Mouse (Mus musculus) limb, embryonic 15.5 days (tissue): ENCODE results near the gene Ugt1a2. TPM values are rescaled to one million over a fixed set of nuclear protein-coding genes. Genes with fewer than 3 reads are reported as not detected.

Experiments
- ATAC-seq: fragments of 200-750 bp; cut with Nextera tagmentation; 2 replicates; pipeline ENCODE4 v1.8.0; 2017; ENCODE audit warnings: low read depth, moderate TSS enrichment; ENCODE audit not compliant: insufficient number of reproducible peaks, low FRiP score, low TSS enrichment
- H3K27ac ChIP-seq: fragments of 300-500 bp; sonication (generic); 2 replicates; pipeline ENCODE4 v1.5.1; 2015; ENCODE audit warnings: moderate library complexity, mild to moderate bottlenecking, inconsistent platforms
- H3K27me3 ChIP-seq: fragments of 300-500 bp; sonication (generic); 2 replicates; pipeline ENCODE4 v1.6.1; 2015; ENCODE audit warnings: inconsistent platforms
- H3K36me3 ChIP-seq: fragments of 300-500 bp; sonication (generic); 2 replicates; pipeline ENCODE4 v1.6.1; 2015; ENCODE audit warnings: inconsistent platforms
- H3K4me1 ChIP-seq: fragments of 300-500 bp; sonication (generic); 2 replicates; pipeline ENCODE4 v1.6.1; 2015; ENCODE audit warnings: inconsistent platforms
- H3K4me2 ChIP-seq: fragments of 300-500 bp; sonication (generic); 2 replicates; pipeline ENCODE4 v1.6.1; 2015; ENCODE audit warnings: mild to moderate bottlenecking, inconsistent platforms
- H3K4me3 ChIP-seq: fragments of 300-500 bp; sonication (generic); 2 replicates; pipeline ENCODE4 v1.5.1; 2015; ENCODE audit warnings: mild to moderate bottlenecking, inconsistent platforms
- H3K9ac ChIP-seq: fragments of 300-500 bp; sonication (generic); 2 replicates; pipeline ENCODE4 v1.6.1; 2015; ENCODE audit warnings: inconsistent platforms
- H3K9me3 ChIP-seq: fragments of 300-500 bp; sonication (generic); 2 replicates; pipeline ENCODE4 v1.6.1; 2016; ENCODE audit warnings: inconsistent platforms
- WGBS: fragments of 180-500 bp; shearing (Covaris S2); methylation state at CpG from one replicate; pipeline ENCODE4 v1.1.7; 2015; 5-methylcytosine and 5-hydroxymethylcytosine counted together
- polyA plus RNA-seq: library from polyadenylated mRNA; unstranded; fragments of >200 nt; fragmentation: Nextera tagmentation; extraction: Ambion mirVana; gene quantifications from 2 replicates; pipeline ENCODE4 v1.2.1, GENCODE M21; 2015

The Ugt1a2 gene
- polyA plus RNA-seq, 1 experiment from 2014 or later, result not detected

- Histone ChIP-seq H3K9ac (no peak overlapping the region), H3K27ac (no peak overlapping the region), H3K4me1 (no peaks in the 10 kb centered on the region), H3K4me2 (no peak overlapping the region), H3K4me3 (no peak overlapping the region), H3K9me3 (peaks cover 60% of the 10 kb centered on the region), H3K36me3 (no peaks in the 10 kb centered on the region), H3K27me3 (no peaks in the 10 kb centered on the region)
- WGBS, result 74% methylated on average over 5 of the region's 5 CpGs
- ATAC-seq, result no peak
These were observed 36.9 kb downstream of the Ugt1a2 start for GRCm38 (mm10) chr1:88237311-88237710.

- Histone ChIP-seq H3K9ac (no peak overlapping the region), H3K4me1 (no peaks in the 10 kb centered on the region), H3K4me2 (no peak overlapping the region), H3K9me3 (peaks cover 59% of the 10 kb centered on the region), H3K27me3 (no peaks in the 10 kb centered on the region), H3K4me3 (no peak overlapping the region), H3K36me3 (no peaks in the 10 kb centered on the region), H3K27ac (no peak overlapping the region)
- 77% methylated on average over 6 of the region's 6 CpGs for WGBS
- ATAC-seq, result no peak
These were observed 38.4 kb downstream of the Ugt1a2 start for GRCm38 (mm10) chr1:88238771-88239170.

GRCm38 (mm10) chr1:88240072-88240471, 39.7 kb downstream of the Ugt1a2 start:
- 73% methylated on average over 5 of the region's 5 CpGs for WGBS
- H3K36me3 ChIP-seq, result no peaks in the 10 kb centered on the region
- ATAC-seq, result no peak
- peaks cover 58% of the 10 kb centered on the region for H3K9me3 ChIP-seq
- no peak overlapping the region for H3K4me3 ChIP-seq
- no peaks in the 10 kb centered on the region for H3K4me1 ChIP-seq
- no peak overlapping the region for H3K9ac ChIP-seq
- H3K27ac ChIP-seq, result no peak overlapping the region
- H3K4me2 ChIP-seq, result no peak overlapping the region
- H3K27me3 ChIP-seq, result no peaks in the 10 kb centered on the region

GRCm38 (mm10) chr1:88240579-88240978, 40.2 kb downstream of the Ugt1a2 start:
- no peak overlapping the region for H3K27ac ChIP-seq
- H3K9ac ChIP-seq, result no peak overlapping the region
- H3K27me3 ChIP-seq, result no peaks in the 10 kb centered on the region
- H3K36me3 ChIP-seq, result no peaks in the 10 kb centered on the region
- no peak overlapping the region for H3K4me3 ChIP-seq
- peaks cover 57% of the 10 kb centered on the region for H3K9me3 ChIP-seq
- 71% methylated on average over 4 of the region's 4 CpGs for WGBS
- H3K4me2 ChIP-seq, result no peak overlapping the region
- no peaks in the 10 kb centered on the region for H3K4me1 ChIP-seq
- ATAC-seq, result no peak

GRCm38 (mm10) chr1:88243861-88244260, 43.5 kb downstream of the Ugt1a2 start:
- H3K27ac ChIP-seq, result no peak overlapping the region
- no peak overlapping the region for H3K4me2 ChIP-seq
- H3K4me3 ChIP-seq, result no peak overlapping the region
- H3K36me3 ChIP-seq, result no peaks in the 10 kb centered on the region
- peaks cover 63% of the 10 kb centered on the region for H3K9me3 ChIP-seq
- ATAC-seq, result no peak
- H3K4me1 ChIP-seq, result no peaks in the 10 kb centered on the region
- H3K9ac ChIP-seq, result no peak overlapping the region
- 64% methylated on average over 5 of the region's 5 CpGs for WGBS
- H3K27me3 ChIP-seq, result no peaks in the 10 kb centered on the region

- Histone ChIP-seq H3K9me3 (peaks cover 62% of the 10 kb centered on the region), H3K27me3 (no peaks in the 10 kb centered on the region), H3K4me1 (no peaks in the 10 kb centered on the region), H3K27ac (no peak overlapping the region), H3K36me3 (no peaks in the 10 kb centered on the region), H3K4me2 (no peak overlapping the region), H3K9ac (no peak overlapping the region), H3K4me3 (no peak overlapping the region)
- ATAC-seq, result no peak
- 78% methylated on average over 6 of the region's 6 CpGs for WGBS
These were observed 45.5 kb downstream of the Ugt1a2 start for GRCm38 (mm10) chr1:88245881-88246280.

GRCm38 (mm10) chr1:88246386-88246785, 46.0 kb downstream of the Ugt1a2 start:
- no peaks in the 10 kb centered on the region for H3K4me1 ChIP-seq
- H3K27ac ChIP-seq, result no peak overlapping the region
- H3K9me3 ChIP-seq, result peaks cover 64% of the 10 kb centered on the region
- no peak overlapping the region for H3K4me3 ChIP-seq
- H3K9ac ChIP-seq, result no peak overlapping the region
- H3K27me3 ChIP-seq, result no peaks in the 10 kb centered on the region
- H3K4me2 ChIP-seq, result no peak overlapping the region
- H3K36me3 ChIP-seq, result no peaks in the 10 kb centered on the region
- WGBS, result 48% methylated on average over 6 of the region's 6 CpGs
- ATAC-seq, result no peak

- H3K4me3 ChIP-seq, result no peak overlapping the region
- H3K27ac ChIP-seq, result no peak overlapping the region
- no peaks in the 10 kb centered on the region for H3K27me3 ChIP-seq
- WGBS, result 46% methylated on average over 2 of the region's 2 CpGs
- no peak for ATAC-seq
- no peaks in the 10 kb centered on the region for H3K4me1 ChIP-seq
- H3K9me3 ChIP-seq, result peaks cover 71% of the 10 kb centered on the region
- no peaks in the 10 kb centered on the region for H3K36me3 ChIP-seq
- H3K4me2 ChIP-seq, result no peak overlapping the region
- no peak overlapping the region for H3K9ac ChIP-seq
These were observed 47.3 kb downstream of the Ugt1a2 start for GRCm38 (mm10) chr1:88247660-88248059.

- Histone ChIP-seq H3K27me3 (no peaks in the 10 kb centered on the region), H3K9me3 (peaks cover 68% of the 10 kb centered on the region), H3K4me3 (no peak overlapping the region), H3K4me1 (no peaks in the 10 kb centered on the region), H3K4me2 (no peak overlapping the region), H3K36me3 (no peaks in the 10 kb centered on the region), H3K27ac (no peak overlapping the region), H3K9ac (no peak overlapping the region)
- ATAC-seq, result 0 out of 2 replicates have a peak, but pooled peaks have one; percentile 3
- WGBS, result 64% methylated on average over 4 of the region's 4 CpGs
These were observed 48.3 kb downstream of the Ugt1a2 start for GRCm38 (mm10) chr1:88248658-88249057.

- H3K4me2 ChIP-seq, result no peak overlapping the region
- WGBS, result 77% methylated on average over 7 of the region's 7 CpGs
- H3K4me3 ChIP-seq, result no peak overlapping the region
- H3K4me1 ChIP-seq, result no peaks in the 10 kb centered on the region
- H3K27ac ChIP-seq, result no peak overlapping the region
- peaks cover 66% of the 10 kb centered on the region for H3K9me3 ChIP-seq
- no peak for ATAC-seq
- no peaks in the 10 kb centered on the region for H3K27me3 ChIP-seq
- no peaks in the 10 kb centered on the region for H3K36me3 ChIP-seq
- no peak overlapping the region for H3K9ac ChIP-seq
These were observed 49.2 kb downstream of the Ugt1a2 start for GRCm38 (mm10) chr1:88249596-88249995.

GRCm38 (mm10) chr1:88250023-88250422, 49.6 kb downstream of the Ugt1a2 start:
- no peak overlapping the region for H3K27ac ChIP-seq
- no peak overlapping the region for H3K4me3 ChIP-seq
- peaks cover 63% of the 10 kb centered on the region for H3K9me3 ChIP-seq
- no peaks in the 10 kb centered on the region for H3K4me1 ChIP-seq
- no peaks in the 10 kb centered on the region for H3K36me3 ChIP-seq
- H3K4me2 ChIP-seq, result no peak overlapping the region
- ATAC-seq, result no peak
- H3K9ac ChIP-seq, result no peak overlapping the region
- H3K27me3 ChIP-seq, result no peaks in the 10 kb centered on the region
- 80% methylated on average over 5 of the region's 5 CpGs for WGBS

GRCm38 (mm10) chr1:88253106-88253505, 52.7 kb downstream of the Ugt1a2 start:
- no peaks in the 10 kb centered on the region; the same call in 1 of the 2 replicates for H3K4me1 ChIP-seq
- no peaks in the 10 kb centered on the region for H3K36me3 ChIP-seq
- H3K4me3 ChIP-seq, result no peak overlapping the region
- H3K9ac ChIP-seq, result no peak overlapping the region
- 70% methylated on average over 8 of the region's 8 CpGs for WGBS
- ATAC-seq, result no peak; the same call in 1 of the 2 replicates
- H3K9me3 ChIP-seq, result peaks cover 44% of the 10 kb centered on the region
- H3K4me2 ChIP-seq, result no peak overlapping the region
- H3K27me3 ChIP-seq, result no peaks in the 10 kb centered on the region
- H3K27ac ChIP-seq, result no peak overlapping the region

GRCm38 (mm10) chr1:88253540-88253939, 53.1 kb downstream of the Ugt1a2 start:
- Histone ChIP-seq H3K4me1 (no peaks in the 10 kb centered on the region; the same call in 1 of the 2 replicates), H3K9ac (no peak overlapping the region), H3K9me3 (peaks cover 44% of the 10 kb centered on the region), H3K36me3 (no peaks in the 10 kb centered on the region), H3K27ac (no peak overlapping the region), H3K27me3 (no peaks in the 10 kb centered on the region), H3K4me3 (no peak overlapping the region), H3K4me2 (no peak overlapping the region)
- no peak for ATAC-seq
- WGBS, result 71% methylated on average over 6 of the region's 6 CpGs
